Mouse (Mus musculus): ENCODE measurements around the gene Hoxb3. TPM values are rescaled to one million over a fixed set of nuclear protein-coding genes. Genes with fewer than 3 reads are reported as not detected.

The Hoxb3 gene
- polyA plus RNA-seq, 1 experiment, result 5.6 TPM

DNA sequence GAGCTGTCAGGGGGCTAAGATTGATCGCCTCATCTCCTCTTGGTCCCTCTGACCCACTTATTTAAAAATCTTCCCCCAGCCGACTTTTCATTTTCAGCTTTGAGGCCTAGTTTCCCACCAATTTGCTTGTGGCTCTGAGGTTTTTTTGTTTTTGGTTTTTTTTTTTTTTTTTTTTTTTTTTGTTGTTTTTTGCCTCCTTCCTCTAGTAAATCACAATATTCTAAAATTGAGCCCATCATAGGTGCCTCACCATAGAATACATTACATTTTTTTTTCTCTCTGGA is 27.2 kb downstream of the Hoxb3 start, which contains the start of gene Hoxb2:
Gene Hoxb2 (plus strand): TSS at position 185 of the 284 bp plus-strand sequence.
- TF ChIP-seq POLR2A (IDR thresholded peaks at IDR 0.05; ENCODE audit: control insufficient read depth, low read depth, low read length), result no peak
- TF ChIP-seq CTCF (IDR thresholded peaks at IDR 0.05; ENCODE audit: control insufficient read depth, insufficient read depth, insufficient replicate concordance, low read depth, low read length), result no peak
- H3K4me3 ChIP-seq (ENCODE audit: control insufficient read depth, low read depth, low read length), result no peak within 1 kb of the TSS
- H3K4me1 ChIP-seq (ENCODE audit: control insufficient read depth, insufficient read depth, low read length), result peaks cover 12% of the 10 kb centered on the region
- no peaks in the 10 kb centered on the region for H3K36me3 ChIP-seq (ENCODE audit: control insufficient read depth, insufficient read depth, low read length)
- H3K27ac ChIP-seq (ENCODE audit: control insufficient read depth, insufficient read depth, low read depth, low read length), result no peak within 1 kb of the TSS
- peaks cover 7% of the 10 kb centered on the region for H3K27me3 ChIP-seq (ENCODE audit: control insufficient read depth, insufficient read depth, low read length)

DNA sequence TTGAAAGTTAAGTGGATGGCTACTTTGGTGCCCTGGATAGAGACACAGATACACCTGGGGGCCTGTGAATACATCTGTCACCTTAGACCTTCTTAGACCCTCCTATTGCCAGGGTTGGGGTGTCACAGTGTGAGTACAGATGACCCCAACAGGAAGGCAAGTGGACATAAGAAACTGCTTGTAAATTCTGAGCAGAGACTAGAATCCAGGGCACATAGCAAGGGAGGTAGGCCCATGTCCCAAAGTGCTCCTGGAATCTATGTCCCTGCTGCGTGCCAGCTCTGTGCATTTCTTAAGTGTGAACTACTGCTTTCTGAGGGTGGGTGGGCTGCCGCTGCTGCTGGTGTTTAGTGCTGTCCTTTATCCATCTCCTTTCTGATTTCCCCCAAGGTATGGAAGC is 27.7 kb downstream of the Hoxb3 start:
- TF ChIP-seq POLR2A (IDR thresholded peaks at IDR 0.05; ENCODE audit: control insufficient read depth, low read depth, low read length) (no peak), CTCF (IDR thresholded peaks at IDR 0.05; ENCODE audit: control insufficient read depth, insufficient read depth, insufficient replicate concordance, low read depth, low read length) (no peak)
- Histone ChIP-seq H3K27ac (ENCODE audit: control insufficient read depth, insufficient read depth, low read depth, low read length) (no peak overlapping the region), H3K36me3 (ENCODE audit: control insufficient read depth, insufficient read depth, low read length) (no peaks in the 10 kb centered on the region), H3K4me3 (ENCODE audit: control insufficient read depth, low read depth, low read length) (no peak overlapping the region), H3K4me1 (ENCODE audit: control insufficient read depth, insufficient read depth, low read length) (peaks cover 9% of the 10 kb centered on the region), H3K27me3 (ENCODE audit: control insufficient read depth, insufficient read depth, low read length) (peaks cover 7% of the 10 kb centered on the region)

DNA sequence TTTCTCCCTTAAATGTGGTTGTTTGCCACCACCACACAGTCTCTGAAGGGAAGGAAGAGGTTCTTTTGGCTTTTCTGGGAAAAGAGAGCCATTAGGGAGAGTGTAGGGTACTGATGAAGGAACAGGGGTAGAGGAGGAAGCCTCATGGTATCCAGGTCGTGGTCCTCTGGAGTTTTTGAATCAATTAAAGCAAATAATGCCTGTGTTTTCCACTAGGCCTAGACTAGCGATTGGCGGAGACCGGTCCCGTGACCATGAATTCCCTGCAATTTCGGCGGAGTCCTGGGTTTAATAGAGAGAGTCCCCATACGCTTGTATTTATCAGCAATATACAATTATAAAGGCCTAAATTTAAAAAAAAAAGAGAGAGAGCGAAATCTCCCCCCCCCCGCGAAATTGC is 28.2 kb downstream of the Hoxb3 start:
- no peaks in the 10 kb centered on the region for H3K36me3 ChIP-seq (ENCODE audit: control insufficient read depth, insufficient read depth, low read length)
- H3K4me3 ChIP-seq (ENCODE audit: control insufficient read depth, low read depth, low read length), result no peak overlapping the region
- no peak overlapping the region for H3K27ac ChIP-seq (ENCODE audit: control insufficient read depth, insufficient read depth, low read depth, low read length)
- TF ChIP-seq CTCF (IDR thresholded peaks at IDR 0.05; ENCODE audit: control insufficient read depth, insufficient read depth, insufficient replicate concordance, low read depth, low read length) (no peak), POLR2A (IDR thresholded peaks at IDR 0.05; ENCODE audit: control insufficient read depth, low read depth, low read length) (no peak)
- peaks cover 9% of the 10 kb centered on the region for H3K4me1 ChIP-seq (ENCODE audit: control insufficient read depth, insufficient read depth, low read length)
- peaks cover 7% of the 10 kb centered on the region for H3K27me3 ChIP-seq (ENCODE audit: control insufficient read depth, insufficient read depth, low read length)

DNA sequence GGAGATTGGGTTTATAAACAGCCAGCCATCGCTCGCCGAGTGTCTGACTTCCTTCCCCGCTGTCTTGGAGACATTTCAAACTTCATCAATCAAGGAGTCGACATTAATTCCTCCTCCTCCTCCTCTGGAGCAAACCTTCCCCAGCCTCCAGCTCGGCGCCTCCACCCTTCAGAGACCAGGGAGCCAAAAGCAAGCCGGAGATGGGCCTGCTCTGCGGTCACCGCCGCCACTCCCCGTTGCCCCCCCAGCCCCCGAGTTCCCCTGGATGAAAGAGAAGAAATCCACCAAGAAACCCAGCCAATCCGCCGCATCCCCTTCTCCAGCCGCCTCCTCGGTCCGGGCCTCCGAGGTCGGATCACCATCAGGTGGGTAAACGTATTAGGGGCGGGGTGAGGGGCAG is 28.7 kb downstream of the Hoxb3 start:
- Histone ChIP-seq H3K4me1 (ENCODE audit: control insufficient read depth, insufficient read depth, low read length) (peaks cover 6% of the 10 kb centered on the region), H3K27ac (ENCODE audit: control insufficient read depth, insufficient read depth, low read depth, low read length) (no peak overlapping the region), H3K4me3 (ENCODE audit: control insufficient read depth, low read depth, low read length) (no peak overlapping the region; the same call in 1 of the 2 replicates), H3K36me3 (ENCODE audit: control insufficient read depth, insufficient read depth, low read length) (no peaks in the 10 kb centered on the region), H3K27me3 (ENCODE audit: control insufficient read depth, insufficient read depth, low read length) (peaks cover 7% of the 10 kb centered on the region)
- TF ChIP-seq CTCF (IDR thresholded peaks at IDR 0.05; ENCODE audit: control insufficient read depth, insufficient read depth, insufficient replicate concordance, low read depth, low read length), result no peak
- no peak for TF ChIP-seq POLR2A (IDR thresholded peaks at IDR 0.05; ENCODE audit: control insufficient read depth, low read depth, low read length)

DNA sequence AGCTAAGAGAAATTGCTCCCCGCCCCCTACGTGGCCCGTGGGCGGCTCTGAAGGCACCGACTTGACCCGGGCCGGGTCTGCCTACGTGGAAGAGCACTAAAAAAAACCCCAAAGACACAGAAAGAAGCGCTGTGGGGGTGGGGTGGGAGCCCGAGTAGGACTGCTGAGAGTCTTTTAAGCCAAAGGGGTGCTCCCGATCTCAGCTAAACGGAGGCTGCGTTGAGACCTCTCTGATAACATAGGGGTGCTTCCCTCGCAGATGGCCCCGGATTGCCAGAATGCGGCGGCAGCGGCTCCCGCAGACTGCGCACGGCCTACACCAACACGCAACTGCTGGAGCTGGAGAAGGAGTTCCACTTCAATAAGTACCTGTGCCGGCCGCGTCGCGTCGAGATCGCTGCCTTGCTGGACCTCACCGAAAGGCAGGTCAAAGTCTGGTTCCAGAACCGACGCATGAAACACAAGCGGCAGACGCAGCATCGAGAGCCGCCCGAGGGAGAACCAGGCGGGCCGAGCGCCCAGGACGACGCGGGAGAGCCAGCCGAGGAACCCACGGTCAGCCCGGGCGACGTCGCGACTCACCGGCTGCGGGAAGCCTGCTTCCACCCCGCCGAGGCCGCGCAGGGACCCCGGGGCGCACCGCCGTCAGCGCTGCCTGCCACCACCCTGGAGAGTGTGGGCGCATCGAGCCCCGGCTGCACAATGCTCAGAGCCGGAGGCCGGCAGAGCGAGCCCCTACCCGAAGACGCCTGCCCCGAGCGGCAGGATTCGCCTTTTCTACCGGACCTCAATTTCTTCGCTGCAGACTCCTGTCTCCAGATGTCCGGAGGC is 29.8 kb downstream of the Hoxb3 start:
- peaks cover 6% of the 10 kb centered on the region for H3K4me1 ChIP-seq (ENCODE audit: control insufficient read depth, insufficient read depth, low read length)

DNA sequence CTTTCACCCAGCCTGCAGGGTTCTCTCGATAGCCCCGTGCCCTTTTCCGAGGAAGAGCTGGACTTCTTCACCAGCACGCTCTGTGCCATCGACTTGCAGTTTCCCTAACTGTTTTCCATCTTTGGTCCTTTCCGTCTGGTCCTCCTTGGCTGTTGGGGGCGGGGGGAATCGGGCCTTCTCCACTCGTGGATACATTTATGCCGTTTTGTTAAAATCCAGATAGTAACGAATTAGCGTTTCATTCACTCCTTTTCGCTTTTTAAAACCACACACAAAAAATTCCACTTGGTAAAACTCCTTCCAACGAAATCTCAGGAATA is 30.4 kb downstream of the Hoxb3 start:
- peaks cover 6% of the 10 kb centered on the region for H3K4me1 ChIP-seq (ENCODE audit: control insufficient read depth, insufficient read depth, low read length)
- peak overlapping the region; percentile 42 for H3K4me3 ChIP-seq (ENCODE audit: control insufficient read depth, low read depth, low read length)
- no peak overlapping the region for H3K27ac ChIP-seq (ENCODE audit: control insufficient read depth, insufficient read depth, low read depth, low read length)
- TF ChIP-seq POLR2A (IDR thresholded peaks at IDR 0.05; ENCODE audit: control insufficient read depth, low read depth, low read length), result no peak
- no peak for TF ChIP-seq CTCF (IDR thresholded peaks at IDR 0.05; ENCODE audit: control insufficient read depth, insufficient read depth, insufficient replicate concordance, low read depth, low read length)
- H3K27me3 ChIP-seq (ENCODE audit: control insufficient read depth, insufficient read depth, low read length), result peaks cover 7% of the 10 kb centered on the region
- H3K36me3 ChIP-seq (ENCODE audit: control insufficient read depth, insufficient read depth, low read length), result no peaks in the 10 kb centered on the region

More for the DNA sequence above, 29.8 kb downstream of the Hoxb3 start:
- Histone ChIP-seq H3K36me3 (ENCODE audit: control insufficient read depth, insufficient read depth, low read length) (no peaks in the 10 kb centered on the region), H3K4me3 (ENCODE audit: control insufficient read depth, low read depth, low read length) (peak overlapping the region; percentile 42), H3K27me3 (ENCODE audit: control insufficient read depth, insufficient read depth, low read length) (peaks cover 7% of the 10 kb centered on the region), H3K27ac (ENCODE audit: control insufficient read depth, insufficient read depth, low read depth, low read length) (no peak overlapping the region)
- no peak for TF ChIP-seq POLR2A (IDR thresholded peaks at IDR 0.05; ENCODE audit: control insufficient read depth, low read depth, low read length)
- TF ChIP-seq CTCF (IDR thresholded peaks at IDR 0.05; ENCODE audit: control insufficient read depth, insufficient read depth, insufficient replicate concordance, low read depth, low read length), result no peak

DNA sequence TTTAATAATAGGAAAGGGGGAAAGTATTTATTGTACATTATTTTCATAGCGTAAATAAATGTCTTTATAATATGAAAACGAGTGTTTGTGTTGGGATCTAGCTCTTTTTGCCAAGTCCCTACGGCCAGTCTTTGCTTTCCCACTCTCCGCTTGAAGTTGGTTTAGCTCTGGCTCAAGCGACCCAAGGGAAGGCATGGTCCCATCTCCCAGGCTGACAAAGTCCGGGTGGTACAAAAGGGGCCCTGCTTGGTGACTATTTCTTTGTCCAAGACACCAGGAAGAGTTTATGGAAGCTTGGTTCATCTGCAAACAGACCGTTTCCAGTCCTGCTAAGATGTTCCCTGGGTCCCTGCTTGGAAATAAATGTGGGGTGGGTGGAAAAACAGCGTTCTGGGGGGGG is 30.8 kb downstream of the Hoxb3 start:
- no peak for TF ChIP-seq POLR2A (IDR thresholded peaks at IDR 0.05; ENCODE audit: control insufficient read depth, low read depth, low read length)
- H3K27me3 ChIP-seq (ENCODE audit: control insufficient read depth, insufficient read depth, low read length), result peaks cover 7% of the 10 kb centered on the region
- H3K4me1 ChIP-seq (ENCODE audit: control insufficient read depth, insufficient read depth, low read length), result peaks cover 6% of the 10 kb centered on the region
- H3K36me3 ChIP-seq (ENCODE audit: control insufficient read depth, insufficient read depth, low read length), result no peaks in the 10 kb centered on the region
- no peak overlapping the region for H3K27ac ChIP-seq (ENCODE audit: control insufficient read depth, insufficient read depth, low read depth, low read length)
- no peak overlapping the region; the same call in 1 of the 2 replicates for H3K4me3 ChIP-seq (ENCODE audit: control insufficient read depth, low read depth, low read length)
